Mouse (Mus musculus) hindbrain, embryonic 12.5 days (tissue): ENCODE results near the gene Aff3. TPM values are rescaled to one million over a fixed set of nuclear protein-coding genes. Genes with fewer than 3 reads are reported as not detected.

Experiments
- ATAC-seq: fragments of 200-750 bp; cut with Nextera tagmentation; 2 replicates; pipeline ENCODE4 v1.8.0; 2017; ENCODE audit warnings: moderate TSS enrichment; ENCODE audit not compliant: low FRiP score
- H3K27ac ChIP-seq: fragments of 300-500 bp; sonication (generic); 2 replicates; pipeline ENCODE4 v1.5.1; 2016; ENCODE audit warnings: mild to moderate bottlenecking
- H3K27me3 ChIP-seq: fragments of 300-500 bp; sonication (generic); 2 replicates; pipeline ENCODE4 v1.6.1; 2016; ENCODE audit warnings: mild to moderate bottlenecking
- H3K36me3 ChIP-seq: fragments of 300-500 bp; sonication (generic); 2 replicates; pipeline ENCODE4 v1.6.1; 2016; ENCODE audit warnings: mild to moderate bottlenecking
- H3K4me1 ChIP-seq: fragments of 300-500 bp; sonication (generic); 2 replicates; pipeline ENCODE4 v1.6.1; 2016
- H3K4me2 ChIP-seq: fragments of 300-500 bp; sonication (generic); replicated peaks from 2 replicates; pipeline ENCODE4 v1.6.1; 2016; ENCODE audit warnings: mild to moderate bottlenecking
- H3K4me3 ChIP-seq: fragments of 300-500 bp; sonication (generic); 2 replicates; pipeline ENCODE4 v1.5.1; 2016; ENCODE audit warnings: mild to moderate bottlenecking
- H3K9ac ChIP-seq: fragments of 300-500 bp; sonication (generic); 2 replicates; pipeline ENCODE4 v1.6.1; 2016; ENCODE audit warnings: mild to moderate bottlenecking, moderate library complexity
- H3K9me3 ChIP-seq: fragments of 300-500 bp; sonication (generic); replicated peaks from 2 replicates; pipeline ENCODE4 v1.6.1; 2016; ENCODE audit warnings: mild to moderate bottlenecking
- WGBS: fragments of 180-500 bp; shearing (Covaris S2); methylation state at CpG from one replicate; pipeline ENCODE4 v1.1.7; 2016; 5-methylcytosine and 5-hydroxymethylcytosine counted together
- polyA plus RNA-seq: library from polyadenylated mRNA; unstranded; fragments of >200 nt; fragmentation: Nextera tagmentation; extraction: Ambion mirVana; gene quantifications from 2 replicates; pipeline ENCODE4 v1.2.1, GENCODE M21; 2016

The Aff3 gene
- polyA plus RNA-seq, 1 experiment from 2014 or later, result 45.2 TPM

- Histone ChIP-seq H3K9ac (no peak overlapping the region), H3K9me3 (no peaks in the 10 kb centered on the region), H3K4me3 (no peak overlapping the region), H3K27me3 (no peaks in the 10 kb centered on the region), H3K36me3 (no peaks in the 10 kb centered on the region), H3K4me1 (peaks cover 38% of the 10 kb centered on the region), H3K27ac (no peak overlapping the region), H3K4me2 (no peak overlapping the region)
- no peak for ATAC-seq
- WGBS, result 76% methylated on average over 10 of the region's 10 CpGs
Measured at GRCm38 (mm10) chr1:38259541-38260338, 405.0 kb downstream of the Aff3 start.

GRCm38 (mm10) chr1:38254426-38254825, 410.3 kb downstream of the Aff3 start:
- H3K9ac ChIP-seq, result no peak overlapping the region
- WGBS, result 80% methylated on average over 8 of the region's 8 CpGs
- H3K36me3 ChIP-seq, result no peaks in the 10 kb centered on the region
- no peak overlapping the region for H3K27ac ChIP-seq
- no peaks in the 10 kb centered on the region for H3K27me3 ChIP-seq
- no peaks in the 10 kb centered on the region for H3K9me3 ChIP-seq
- H3K4me3 ChIP-seq, result no peak overlapping the region
- peaks cover 13% of the 10 kb centered on the region; the same call in 1 of the 2 replicates for H3K4me1 ChIP-seq
- no peak overlapping the region for H3K4me2 ChIP-seq
- no peak for ATAC-seq

GRCm38 (mm10) chr1:38252766-38253079, 412.0 kb downstream of the Aff3 start:
- H3K4me1 ChIP-seq, result peaks cover 14% of the 10 kb centered on the region
- no peaks in the 10 kb centered on the region for H3K27me3 ChIP-seq
- no peaks in the 10 kb centered on the region for H3K9me3 ChIP-seq
- 52% methylated on average over 2 of the region's 2 CpGs for whole genome bisulfite sequencing
- no peak overlapping the region for H3K9ac ChIP-seq
- no peak overlapping the region for H3K4me2 ChIP-seq
- no peak for ATAC-seq
- H3K36me3 ChIP-seq, result no peaks in the 10 kb centered on the region
- H3K4me3 ChIP-seq, result no peak overlapping the region
- no peak overlapping the region for H3K27ac ChIP-seq

GRCm38 (mm10) chr1:38252031-38252765, 412.6 kb downstream of the Aff3 start:
- WGBS, result 90% methylated on average over 19 of the region's 19 CpGs
- ATAC-seq, result no peak
- no peaks in the 10 kb centered on the region for H3K36me3 ChIP-seq
- no peak overlapping the region for H3K27ac ChIP-seq
- no peak overlapping the region for H3K4me3 ChIP-seq
- H3K27me3 ChIP-seq, result no peaks in the 10 kb centered on the region
- no peak overlapping the region for H3K9ac ChIP-seq
- no peak overlapping the region for H3K4me2 ChIP-seq
- H3K4me1 ChIP-seq, result peaks cover 9% of the 10 kb centered on the region
- no peaks in the 10 kb centered on the region for H3K9me3 ChIP-seq

- no peaks in the 10 kb centered on the region for H3K36me3 ChIP-seq
- no peak overlapping the region for H3K9ac ChIP-seq
- no peak for ATAC-seq
- no peaks in the 10 kb centered on the region for H3K27me3 ChIP-seq
- no peak overlapping the region for H3K4me2 ChIP-seq
- 89% methylated on average over 11 of the region's 11 CpGs for WGBS
- no peaks in the 10 kb centered on the region for H3K9me3 ChIP-seq
- H3K4me1 ChIP-seq, result peaks cover 14% of the 10 kb centered on the region
- no peak overlapping the region for H3K27ac ChIP-seq
- no peak overlapping the region for H3K4me3 ChIP-seq
Measured at GRCm38 (mm10) chr1:38251448-38251847, 413.3 kb downstream of the Aff3 start.

GRCm38 (mm10) chr1:38250246-38250645, 414.5 kb downstream of the Aff3 start:
- H3K36me3 ChIP-seq, result no peaks in the 10 kb centered on the region
- H3K27me3 ChIP-seq, result no peaks in the 10 kb centered on the region
- H3K4me2 ChIP-seq, result no peak overlapping the region
- no peak overlapping the region for H3K4me3 ChIP-seq
- no peak for ATAC-seq
- WGBS, result 80% methylated on average over 3 of the region's 3 CpGs
- no peak overlapping the region for H3K27ac ChIP-seq
- H3K9ac ChIP-seq, result no peak overlapping the region
- no peaks in the 10 kb centered on the region for H3K9me3 ChIP-seq
- H3K4me1 ChIP-seq, result peaks cover 11% of the 10 kb centered on the region

GRCm38 (mm10) chr1:38249561-38249960, 415.2 kb downstream of the Aff3 start:
- H3K4me2 ChIP-seq, result no peak overlapping the region
- no peak overlapping the region for H3K4me3 ChIP-seq
- H3K27ac ChIP-seq, result no peak overlapping the region
- H3K9ac ChIP-seq, result no peak overlapping the region
- no peaks in the 10 kb centered on the region for H3K9me3 ChIP-seq
- no peaks in the 10 kb centered on the region for H3K27me3 ChIP-seq
- H3K36me3 ChIP-seq, result no peaks in the 10 kb centered on the region
- no peak for ATAC-seq
- WGBS, result 82% methylated on average over 7 of the region's 7 CpGs
- peaks cover 11% of the 10 kb centered on the region for H3K4me1 ChIP-seq

- H3K9ac ChIP-seq, result 0 out of 2 replicates have a peak overlapping the region, but pooled peaks have one; percentile 29
- H3K27ac ChIP-seq, result peak overlapping the region; percentile 67
- WGBS, result 42% methylated on average over 9 of the region's 9 CpGs
- no peaks in the 10 kb centered on the region for H3K9me3 ChIP-seq
- no peaks in the 10 kb centered on the region for H3K27me3 ChIP-seq
- no peak overlapping the region for H3K4me2 ChIP-seq
- no peaks in the 10 kb centered on the region for H3K36me3 ChIP-seq
- ATAC-seq, result peak; percentile 68; the same call in 1 of the 2 replicates
- peaks cover 11% of the 10 kb centered on the region for H3K4me1 ChIP-seq
- no peak overlapping the region for H3K4me3 ChIP-seq
Measured at GRCm38 (mm10) chr1:38248027-38248426, 416.7 kb downstream of the Aff3 start.

GRCm38 (mm10) chr1:38242559-38242958, 422.2 kb downstream of the Aff3 start:
- WGBS, result 64% methylated on average over 4 of the region's 4 CpGs
- no peak for ATAC-seq

GRCm38 (mm10) chr1:38241801-38242200, 423.0 kb downstream of the Aff3 start:
- peaks cover 8% of the 10 kb centered on the region for H3K4me1 ChIP-seq
- ATAC-seq, result no peak
- no peak overlapping the region for H3K4me2 ChIP-seq
- WGBS, result 92% methylated on average over 4 of the region's 4 CpGs
- H3K9me3 ChIP-seq, result no peaks in the 10 kb centered on the region
- H3K27me3 ChIP-seq, result no peaks in the 10 kb centered on the region
- H3K27ac ChIP-seq, result no peak overlapping the region
- no peak overlapping the region for H3K4me3 ChIP-seq
- H3K36me3 ChIP-seq, result no peaks in the 10 kb centered on the region
- H3K9ac ChIP-seq, result no peak overlapping the region

More at GRCm38 (mm10) chr1:38242559-38242958, 422.2 kb downstream of the Aff3 start:
- peaks cover 10% of the 10 kb centered on the region for H3K4me1 ChIP-seq
- no peak overlapping the region for H3K4me2 ChIP-seq
- no peaks in the 10 kb centered on the region for H3K27me3 ChIP-seq
- no peak overlapping the region for H3K4me3 ChIP-seq
- H3K27ac ChIP-seq, result no peak overlapping the region
- H3K9ac ChIP-seq, result no peak overlapping the region
- H3K36me3 ChIP-seq, result no peaks in the 10 kb centered on the region
- H3K9me3 ChIP-seq, result no peaks in the 10 kb centered on the region

- Histone ChIP-seq H3K4me1 (peaks cover 6% of the 10 kb centered on the region; the same call in 1 of the 2 replicates), H3K4me2 (no peak overlapping the region), H3K27me3 (no peaks in the 10 kb centered on the region), H3K4me3 (no peak overlapping the region), H3K27ac (no peak overlapping the region), H3K9ac (no peak overlapping the region), H3K9me3 (no peaks in the 10 kb centered on the region), H3K36me3 (no peaks in the 10 kb centered on the region)
- WGBS, result 83% methylated on average over 6 of the region's 6 CpGs
- no peak for ATAC-seq
Measured at GRCm38 (mm10) chr1:38241221-38241666, 423.5 kb downstream of the Aff3 start.

GRCm38 (mm10) chr1:38240438-38241220, 424.1 kb downstream of the Aff3 start:
- H3K4me1 ChIP-seq, result peaks cover 6% of the 10 kb centered on the region; the same call in 1 of the 2 replicates
- H3K27me3 ChIP-seq, result no peaks in the 10 kb centered on the region
- ATAC-seq, result no peak
- H3K4me3 ChIP-seq, result no peak overlapping the region
- H3K36me3 ChIP-seq, result no peaks in the 10 kb centered on the region
- WGBS, result 88% methylated on average over 9 of the region's 9 CpGs
- no peak overlapping the region for H3K9ac ChIP-seq
- H3K4me2 ChIP-seq, result no peak overlapping the region
- no peaks in the 10 kb centered on the region for H3K9me3 ChIP-seq
- H3K27ac ChIP-seq, result no peak overlapping the region
